Mouse (Mus musculus) lung, postnatal 0 days (tissue): ENCODE data around the gene Arl8b. TPM values are rescaled to one million over a fixed set of nuclear protein-coding genes. Genes with fewer than 3 reads are reported as not detected.

ENCODE experiments used
- ATAC-seq: fragments of 200-750 bp; cut with Nextera tagmentation; 2 replicates; pipeline ENCODE4 v1.8.0; 2017; ENCODE audit warnings: moderate library complexity
- DNase-seq: peaks from one replicate; pipeline ENCODE4 v3.0.0-alpha.2; 2016; ENCODE audit warnings: low spot score
- H3K27ac ChIP-seq: fragments of 300-500 bp; sonication (generic); 2 replicates; pipeline ENCODE4 v1.5.1; 2014; ENCODE audit warnings: antibody characterized with exemption, mild to moderate bottlenecking, low read length, mixed read lengths
- H3K27me3 ChIP-seq: fragments of 300-500 bp; sonication (generic); replicated peaks from 2 replicates; pipeline ENCODE4 v1.6.1; 2014; ENCODE audit warnings: low read length, mixed read lengths; ENCODE audit not compliant: insufficient read depth
- H3K36me3 ChIP-seq: fragments of 300-500 bp; sonication (generic); 2 replicates; pipeline ENCODE4 v1.6.1; 2014; ENCODE audit warnings: low read length, mixed read lengths; ENCODE audit not compliant: insufficient read depth
- H3K4me1 ChIP-seq: fragments of 300-500 bp; sonication (generic); 2 replicates; pipeline ENCODE4 v1.6.1; 2014; ENCODE audit warnings: antibody characterized with exemption, low read depth, low read length, mixed read lengths; ENCODE audit not compliant: insufficient read depth
- H3K4me2 ChIP-seq: fragments of 300-500 bp; sonication (generic); replicated peaks from 2 replicates; pipeline ENCODE4 v1.6.1; 2014; ENCODE audit warnings: low read depth, mild to moderate bottlenecking, low read length, moderate library complexity, mixed read lengths
- H3K4me3 ChIP-seq: fragments of 300-500 bp; sonication (generic); 2 replicates; pipeline ENCODE4 v1.5.1; 2014; ENCODE audit warnings: low read depth, low read length
- H3K9ac ChIP-seq: fragments of 300-500 bp; sonication (generic); replicated peaks from 2 replicates; pipeline ENCODE4 v1.6.1; 2014; ENCODE audit warnings: low read depth, mild to moderate bottlenecking
- H3K9me3 ChIP-seq: fragments of 300-500 bp; sonication (generic); 2 replicates; pipeline ENCODE4 v1.6.1; 2016; ENCODE audit warnings: low read length, mixed read lengths
- CTCF ChIP-seq: IDR thresholded peaks from 2 replicates; pipeline ENCODE4 v1.5.1; 2016; ENCODE audit warnings: antibody characterized with exemption, mild to moderate bottlenecking
- EP300 ChIP-seq: IDR thresholded peaks from 2 replicates; pipeline ENCODE4 v1.6.1; 2016; ENCODE audit warnings: antibody characterized with exemption, mild to moderate bottlenecking, control low read depth
- WGBS: fragments of 180-500 bp; shearing (Covaris S2); extraction: QIAGEN DNeasy Blood & Tissue Kit; methylation state at CpG from one replicate; pipeline ENCODE4 v1.1.7; 2014; 5-methylcytosine and 5-hydroxymethylcytosine counted together
- polyA plus RNA-seq: library from polyadenylated mRNA; unstranded; fragments of >200 nt; fragmentation: Nextera tagmentation; extraction: Ambion mirVana; gene quantifications from 2 replicates; pipeline ENCODE4 v1.2.1, GENCODE M21; 2015

Arl8b gene
- polyA plus RNA-seq, 1 experiment from 2014 or later = 45.5 TPM

DNA sequence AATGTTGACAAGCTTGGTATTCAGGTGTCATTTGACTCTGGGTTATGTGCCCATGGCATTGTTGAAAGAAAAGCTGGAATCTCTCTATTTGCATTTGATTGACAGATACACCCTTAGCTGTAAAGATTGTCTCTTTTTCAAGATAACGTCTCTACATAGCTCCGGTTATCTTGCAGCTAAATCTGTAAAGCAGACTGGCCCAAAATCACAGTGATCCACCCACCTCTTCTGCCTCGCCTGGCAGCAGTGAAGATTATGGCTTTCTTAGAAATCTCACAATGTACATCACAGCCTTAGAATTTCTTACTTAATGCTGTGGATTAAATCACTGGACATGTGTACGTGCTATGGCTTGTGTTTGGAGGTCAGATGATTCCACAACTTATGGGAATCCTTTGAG is 34.6 kb downstream of the Arl8b start:
- no peak overlapping the region for H3K9ac ChIP-seq
- ATAC-seq (no peak), DNase-seq (no peak)
- H3K27ac ChIP-seq = no peak overlapping the region
- H3K4me3 ChIP-seq = no peak overlapping the region
- no peak for TF ChIP-seq EP300
- no peak for TF ChIP-seq CTCF
- no peaks in the 10 kb centered on the region for H3K27me3 ChIP-seq
- WGBS = 72% methylated on average over 4 of the region's 4 CpGs
- H3K4me1 ChIP-seq = no peaks in the 10 kb centered on the region
- H3K4me2 ChIP-seq = no peak overlapping the region
- peaks cover 30% of the 10 kb centered on the region; the same call in 1 of the 2 replicates for H3K36me3 ChIP-seq
- no peaks in the 10 kb centered on the region for H3K9me3 ChIP-seq

- H3K36me3 ChIP-seq = peaks cover 21% of the 10 kb centered on the region; the same call in 1 of the 2 replicates
- ATAC-seq (no peak), DNase-seq (peak; percentile 44)
- H3K27ac ChIP-seq = peak overlapping the region; percentile 54
- H3K4me1 ChIP-seq = no peaks in the 10 kb centered on the region
- H3K4me2 ChIP-seq = no peak overlapping the region
- no peaks in the 10 kb centered on the region for H3K27me3 ChIP-seq
- TF ChIP-seq EP300 = peak; percentile 87
- no peak for TF ChIP-seq CTCF
- WGBS = 39% methylated on average over 7 of the region's 7 CpGs
- H3K9ac ChIP-seq = no peak overlapping the region
- no peak overlapping the region for H3K4me3 ChIP-seq
- no peaks in the 10 kb centered on the region for H3K9me3 ChIP-seq
These were observed 42.1 kb downstream of the Arl8b start for GRCm38 (mm10) chr6:108824816-108825545.

DNA sequence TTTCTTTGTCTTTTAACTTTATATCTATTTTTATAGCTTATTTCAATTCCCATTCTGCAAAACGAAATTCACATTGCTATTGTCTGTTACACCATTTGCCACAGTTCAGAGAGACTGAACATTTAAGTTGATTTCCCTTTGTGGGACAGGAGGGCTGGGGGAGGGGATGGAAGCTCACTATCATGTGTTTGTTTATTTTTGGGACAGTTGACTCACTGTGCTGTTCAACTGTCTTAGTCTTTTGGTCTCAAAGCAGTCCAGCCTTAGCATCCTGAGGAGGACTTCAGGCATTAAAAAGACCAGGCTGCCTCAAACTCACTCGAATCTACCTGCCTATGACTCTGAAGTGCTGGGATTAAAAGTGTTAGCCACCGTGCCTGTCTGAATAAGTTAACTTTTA is 43.2 kb downstream of the Arl8b start:
- Histone ChIP-seq H3K27ac (no peak overlapping the region), H3K36me3 (peaks cover 12% of the 10 kb centered on the region; the same call in 1 of the 2 replicates), H3K4me3 (no peak overlapping the region), H3K4me2 (no peak overlapping the region), H3K9me3 (no peaks in the 10 kb centered on the region), H3K4me1 (0 out of 2 replicates have a peak, but pooled peaks cover 3% of the 10 kb centered on the region), H3K9ac (no peak overlapping the region), H3K27me3 (no peaks in the 10 kb centered on the region)
- ATAC-seq = no peak
- DNase-seq = no peak
- no peak for TF ChIP-seq EP300
- no peak for TF ChIP-seq CTCF
- WGBS = 69% methylated on average over 3 of the region's 3 CpGs

GRCm38 (mm10) chr6:108827336-108827920 is 44.5 kb downstream of the Arl8b start:
- WGBS = 29% methylated on average over 5 of the region's 5 CpGs
- H3K4me1 ChIP-seq = peaks cover 8% of the 10 kb centered on the region; the same call in 1 of the 2 replicates

GRCm38 (mm10) chr6:108828234-108828868 is 45.5 kb downstream of the Arl8b start, which contains the start of gene Edem1:
Edem1 (plus strand) TSS chr6:108828641.
- H3K4me2 ChIP-seq = peak within 1 kb of the TSS; percentile 86
- no peaks in the 10 kb centered on the region for H3K27me3 ChIP-seq
- ATAC-seq (peak; percentile 99), DNase-seq (peak; percentile 99)
- TF ChIP-seq CTCF (no peak; the same call in 1 of the 2 replicates), EP300 (no peak)
- peak within 1 kb of the TSS; percentile 87 for H3K27ac ChIP-seq
- H3K36me3 ChIP-seq = peaks cover 3% of the 10 kb centered on the region; the same call in 1 of the 2 replicates
- H3K4me1 ChIP-seq = peaks cover 8% of the 10 kb centered on the region; the same call in 1 of the 2 replicates
- H3K9me3 ChIP-seq = no peaks in the 10 kb centered on the region
- WGBS = under 1% methylated on average over 57 of the region's 67 CpGs
- H3K4me3 ChIP-seq = peak within 1 kb of the TSS; percentile 96
- peak within 1 kb of the TSS; percentile 77 for H3K9ac ChIP-seq

More at GRCm38 (mm10) chr6:108827336-108827920, 44.5 kb downstream of the Arl8b start:
- Histone ChIP-seq H3K27me3 (no peaks in the 10 kb centered on the region), H3K36me3 (peaks cover 9% of the 10 kb centered on the region; the same call in 1 of the 2 replicates), H3K9me3 (no peaks in the 10 kb centered on the region), H3K9ac (no peak overlapping the region), H3K27ac (peak overlapping the region; percentile 87; the same call in 1 of the 2 replicates), H3K4me3 (0 out of 2 replicates have a peak overlapping the region, but pooled peaks have one; percentile 96), H3K4me2 (peak overlapping the region; percentile 86)
- ATAC-seq = no peak
- DNase-seq = no peak
- TF ChIP-seq CTCF = no peak
- no peak for TF ChIP-seq EP300

GRCm38 (mm10) chr6:108828872-108829271 is 46.0 kb downstream of the Arl8b start:
- H3K4me3 ChIP-seq = peak overlapping the region; percentile 96
- peak; percentile 14 for ATAC-seq

More at GRCm38 (mm10) chr6:108828872-108829271, 46.0 kb downstream of the Arl8b start:
- Histone ChIP-seq H3K36me3 (no peaks in the 10 kb centered on the region), H3K27ac (peak overlapping the region; percentile 87), H3K27me3 (no peaks in the 10 kb centered on the region), H3K9ac (peak overlapping the region; percentile 77), H3K4me1 (peaks cover 8% of the 10 kb centered on the region; the same call in 1 of the 2 replicates), H3K9me3 (no peaks in the 10 kb centered on the region), H3K4me2 (peak overlapping the region; percentile 86)
- under 1% methylated on average over 53 of the region's 56 CpGs for WGBS
- TF ChIP-seq EP300 = no peak
- TF ChIP-seq CTCF = no peak
- peak; percentile 51 for DNase-seq
